Mouse (Mus musculus) stomach, embryonic 15.5 days (tissue): ENCODE measurements around the gene Osm. TPM values are rescaled to one million over a fixed set of nuclear protein-coding genes. Genes with fewer than 3 reads are reported as not detected.

Experiments
- ATAC-seq: fragments of 200-750 bp; cut with Nextera tagmentation; 2 replicates; pipeline ENCODE4 v1.8.0; 2017; ENCODE audit warnings: low read depth, moderate number of reproducible peaks, moderate TSS enrichment; ENCODE audit not compliant: insufficient read depth, low FRiP score
- H3K27ac ChIP-seq: fragments of 300-500 bp; sonication (generic); 2 replicates; pipeline ENCODE4 v1.5.1; 2015; ENCODE audit warnings: mild to moderate bottlenecking, inconsistent platforms
- H3K27me3 ChIP-seq: fragments of 300-500 bp; sonication (generic); replicated peaks from 2 replicates; pipeline ENCODE4 v1.6.1; 2015; ENCODE audit warnings: inconsistent platforms
- H3K36me3 ChIP-seq: fragments of 300-500 bp; sonication (generic); 2 replicates; pipeline ENCODE4 v1.6.1; 2015; ENCODE audit warnings: inconsistent platforms
- H3K4me1 ChIP-seq: fragments of 300-500 bp; sonication (generic); 2 replicates; pipeline ENCODE4 v1.6.1; 2015; ENCODE audit warnings: inconsistent platforms
- H3K4me2 ChIP-seq: fragments of 300-500 bp; sonication (generic); 2 replicates; pipeline ENCODE4 v1.6.1; 2015; ENCODE audit warnings: mild to moderate bottlenecking, inconsistent platforms
- H3K4me3 ChIP-seq: fragments of 300-500 bp; sonication (generic); replicated peaks from 2 replicates; pipeline ENCODE4 v1.5.1; 2015; ENCODE audit warnings: inconsistent platforms
- H3K9ac ChIP-seq: fragments of 300-500 bp; sonication (generic); 2 replicates; pipeline ENCODE4 v1.6.1; 2015; ENCODE audit warnings: inconsistent platforms
- H3K9me3 ChIP-seq: fragments of 300-500 bp; sonication (generic); 2 replicates; pipeline ENCODE4 v1.6.1; 2016; ENCODE audit warnings: inconsistent platforms
- WGBS: fragments of 180-500 bp; shearing (Covaris S2); methylation state at CpG from one replicate; pipeline ENCODE4 v1.1.7; 2015; 5-methylcytosine and 5-hydroxymethylcytosine counted together
- polyA plus RNA-seq: library from polyadenylated mRNA; unstranded; fragments of >200 nt; fragmentation: Nextera tagmentation; extraction: Ambion mirVana; gene quantifications from 2 replicates; pipeline ENCODE4 v1.2.1, GENCODE M21; 2015

The Osm gene
- polyA plus RNA-seq, 1 experiment from 2014 or later: 0.22 TPM

GRCm38 (mm10) chr11:4247201-4247959 lies 11.2 kb downstream of the Osm start:
- 73% methylated on average over 14 of the region's 14 CpGs for WGBS
- H3K4me2 ChIP-seq: no peak overlapping the region
- ATAC-seq: no peak
- no peaks in the 10 kb centered on the region for H3K27me3 ChIP-seq
- no peak overlapping the region for H3K9ac ChIP-seq
- no peaks in the 10 kb centered on the region for H3K4me1 ChIP-seq
- no peaks in the 10 kb centered on the region for H3K9me3 ChIP-seq
- no peaks in the 10 kb centered on the region for H3K36me3 ChIP-seq
- no peak overlapping the region for H3K4me3 ChIP-seq
- no peak overlapping the region for H3K27ac ChIP-seq

GRCm38 (mm10) chr11:4249151-4249550 lies 12.9 kb downstream of the Osm start:
- H3K4me3 ChIP-seq: no peak overlapping the region
- WGBS: 91% methylated on average over 3 of the region's 3 CpGs
- no peak for ATAC-seq

GRCm38 (mm10) chr11:4250290-4250689 lies 14.1 kb downstream of the Osm start:
- no peak overlapping the region for H3K27ac ChIP-seq

More at GRCm38 (mm10) chr11:4249151-4249550, 12.9 kb downstream of the Osm start:
- H3K27ac ChIP-seq: no peak overlapping the region
- no peak overlapping the region for H3K4me2 ChIP-seq
- H3K4me1 ChIP-seq: no peaks in the 10 kb centered on the region
- H3K9ac ChIP-seq: no peak overlapping the region
- H3K27me3 ChIP-seq: no peaks in the 10 kb centered on the region
- H3K36me3 ChIP-seq: no peaks in the 10 kb centered on the region
- no peaks in the 10 kb centered on the region for H3K9me3 ChIP-seq

GRCm38 (mm10) chr11:4251376-4251775 lies 15.2 kb downstream of the Osm start:
- no peaks in the 10 kb centered on the region for H3K4me1 ChIP-seq
- WGBS: 83% methylated on average over 3 of the region's 3 CpGs
- ATAC-seq: no peak

More at GRCm38 (mm10) chr11:4250290-4250689, 14.1 kb downstream of the Osm start:
- ATAC-seq: 0 out of 2 replicates have a peak, but pooled peaks have one; percentile 39
- H3K4me2 ChIP-seq: no peak overlapping the region
- 78% methylated on average over 7 of the region's 7 CpGs for WGBS
- no peaks in the 10 kb centered on the region for H3K9me3 ChIP-seq
- H3K27me3 ChIP-seq: no peaks in the 10 kb centered on the region
- H3K9ac ChIP-seq: no peak overlapping the region
- H3K36me3 ChIP-seq: no peaks in the 10 kb centered on the region
- no peaks in the 10 kb centered on the region for H3K4me1 ChIP-seq
- H3K4me3 ChIP-seq: no peak overlapping the region

GRCm38 (mm10) chr11:4252886-4253285 lies 16.7 kb downstream of the Osm start:
- 78% methylated on average over 2 of the region's 2 CpGs for WGBS
- H3K4me2 ChIP-seq: no peak overlapping the region
- no peak for ATAC-seq
- H3K27ac ChIP-seq: no peak overlapping the region
- H3K27me3 ChIP-seq: no peaks in the 10 kb centered on the region
- H3K9ac ChIP-seq: no peak overlapping the region
- no peak overlapping the region for H3K4me3 ChIP-seq
- H3K36me3 ChIP-seq: no peaks in the 10 kb centered on the region
- no peaks in the 10 kb centered on the region for H3K9me3 ChIP-seq
- H3K4me1 ChIP-seq: no peaks in the 10 kb centered on the region

More at GRCm38 (mm10) chr11:4251376-4251775, 15.2 kb downstream of the Osm start:
- H3K27me3 ChIP-seq: no peaks in the 10 kb centered on the region
- H3K4me3 ChIP-seq: no peak overlapping the region
- no peak overlapping the region for H3K27ac ChIP-seq
- H3K36me3 ChIP-seq: no peaks in the 10 kb centered on the region
- no peak overlapping the region for H3K4me2 ChIP-seq
- no peaks in the 10 kb centered on the region for H3K9me3 ChIP-seq
- H3K9ac ChIP-seq: no peak overlapping the region

- 60% methylated on average over 11 of the region's 11 CpGs for WGBS
- no peak within 1 kb of the TSS for H3K4me2 ChIP-seq
- no peaks in the 10 kb centered on the region for H3K36me3 ChIP-seq
- H3K9ac ChIP-seq: no peak within 1 kb of the TSS
- H3K4me3 ChIP-seq: no peak within 1 kb of the TSS
- no peaks in the 10 kb centered on the region for H3K27me3 ChIP-seq
- ATAC-seq: no peak
- H3K4me1 ChIP-seq: peaks cover 29% of the 10 kb centered on the region
- no peaks in the 10 kb centered on the region for H3K9me3 ChIP-seq
- H3K27ac ChIP-seq: no peak within 1 kb of the TSS
Observed at GRCm38 (mm10) chr11:4256846-4257607, 20.8 kb downstream of the Osm start, which contains the start of gene Lif. TSS of gene Lif (plus strand) at chr11:4257557.

GRCm38 (mm10) chr11:4257756-4258155 lies 21.5 kb downstream of the Osm start:
- Histone ChIP-seq H3K9ac (no peak overlapping the region), H3K4me1 (peaks cover 36% of the 10 kb centered on the region), H3K4me2 (no peak overlapping the region), H3K9me3 (no peaks in the 10 kb centered on the region), H3K4me3 (no peak overlapping the region), H3K27me3 (no peaks in the 10 kb centered on the region), H3K27ac (no peak overlapping the region), H3K36me3 (no peaks in the 10 kb centered on the region)
- WGBS: 57% methylated on average over 5 of the region's 5 CpGs
- no peak for ATAC-seq

GRCm38 (mm10) chr11:4258657-4259082 lies 22.4 kb downstream of the Osm start:
- whole genome bisulfite sequencing: 0% methylated on average over 7 of the region's 7 CpGs
- Histone ChIP-seq H3K4me1 (peaks cover 44% of the 10 kb centered on the region), H3K9ac (no peak overlapping the region), H3K4me2 (peak overlapping the region; percentile 45), H3K27ac (no peak overlapping the region), H3K27me3 (no peaks in the 10 kb centered on the region), H3K4me3 (peak overlapping the region; percentile 13; the same call in 1 of the 2 replicates), H3K9me3 (no peaks in the 10 kb centered on the region), H3K36me3 (no peaks in the 10 kb centered on the region)
- ATAC-seq: peak; percentile 42

GRCm38 (mm10) chr11:4260463-4261187 lies 24.4 kb downstream of the Osm start:
- no peak overlapping the region for H3K9ac ChIP-seq

GRCm38 (mm10) chr11:4261188-4261494 lies 24.9 kb downstream of the Osm start:
- H3K36me3 ChIP-seq: no peaks in the 10 kb centered on the region
- H3K9me3 ChIP-seq: no peaks in the 10 kb centered on the region
- WGBS: 51% methylated on average over 7 of the region's 7 CpGs
- no peak for ATAC-seq
- peaks cover 60% of the 10 kb centered on the region for H3K4me1 ChIP-seq
- H3K27ac ChIP-seq: peak overlapping the region; percentile 0; the same call in 1 of the 2 replicates
- H3K27me3 ChIP-seq: peaks cover 7% of the 10 kb centered on the region; the same call in 1 of the 2 replicates
- H3K9ac ChIP-seq: no peak overlapping the region
- H3K4me2 ChIP-seq: no peak overlapping the region
- no peak overlapping the region for H3K4me3 ChIP-seq

More at GRCm38 (mm10) chr11:4260463-4261187, 24.4 kb downstream of the Osm start:
- no peaks in the 10 kb centered on the region for H3K9me3 ChIP-seq
- no peak for ATAC-seq
- H3K4me2 ChIP-seq: peak overlapping the region; percentile 22; the same call in 1 of the 2 replicates
- H3K27ac ChIP-seq: peak overlapping the region; percentile 16; the same call in 1 of the 2 replicates
- peaks cover 56% of the 10 kb centered on the region for H3K4me1 ChIP-seq
- 25% methylated on average over 14 of the region's 14 CpGs for WGBS
- H3K4me3 ChIP-seq: no peak overlapping the region
- peaks cover 3% of the 10 kb centered on the region; the same call in 1 of the 2 replicates for H3K27me3 ChIP-seq
- H3K36me3 ChIP-seq: no peaks in the 10 kb centered on the region

- Histone ChIP-seq H3K27me3 (peaks cover 10% of the 10 kb centered on the region; the same call in 1 of the 2 replicates), H3K4me1 (peaks cover 62% of the 10 kb centered on the region), H3K4me2 (no peak overlapping the region), H3K27ac (no peak overlapping the region), H3K9me3 (no peaks in the 10 kb centered on the region), H3K36me3 (no peaks in the 10 kb centered on the region), H3K4me3 (no peak overlapping the region), H3K9ac (no peak overlapping the region)
- WGBS: 24% methylated on average over 5 of the region's 5 CpGs
- ATAC-seq: no peak
Observed at GRCm38 (mm10) chr11:4261969-4262368, 25.7 kb downstream of the Osm start.
